Mouse (Mus musculus): ENCODE results near the gene Pgap1. TPM values are rescaled to one million over a fixed set of nuclear protein-coding genes. Genes with fewer than 3 reads are reported as not detected.

Pgap1 gene
- total and polyA plus RNA-seq, 2 experiments from 2014 or later = 26.1 to 91.4 TPM

DNA sequence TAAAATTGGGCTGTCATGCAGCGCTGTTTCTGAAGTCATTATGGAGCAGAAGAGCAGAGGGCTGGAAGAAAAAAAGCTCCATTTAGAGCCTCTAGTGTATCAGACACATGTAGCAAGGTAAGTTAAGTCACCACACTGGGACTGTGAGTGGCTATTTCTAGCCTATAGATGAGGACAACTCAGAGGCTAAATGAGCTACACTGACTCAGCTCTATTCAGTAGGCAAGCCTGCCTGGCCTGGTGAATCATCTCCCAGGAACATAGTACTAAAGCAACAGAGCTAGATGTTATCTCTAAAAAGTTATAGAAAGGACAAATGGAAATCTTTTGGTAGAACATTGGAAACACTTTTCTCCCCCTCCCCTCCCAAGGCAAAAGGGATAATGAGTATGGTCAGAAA lies 90.1 kb downstream of the Pgap1 start:
- no peaks in the 10 kb centered on the region for H3K27me3 ChIP-seq (ENCODE audit: insufficient read depth, low read length)
- no peak overlapping the region for H3K4me2 ChIP-seq (ENCODE audit: low read depth, low read length, poor library complexity, severe bottlenecking)
- no peaks in the 10 kb centered on the region for H3K36me3 ChIP-seq (ENCODE audit: insufficient read depth, low read length)
- TF ChIP-seq CTCF (IDR thresholded peaks at IDR 0.05) = no peak
- DNase-seq (ENCODE audit: low spot score) (no peak), ATAC-seq (ENCODE audit: low FRiP score) (no peak)
- 93% methylated on average over 1 of the region's 1 CpGs for whole genome bisulfite sequencing
- no peak overlapping the region for H3K4me3 ChIP-seq (ENCODE audit: low read depth, low read length)
- H3K9me3 ChIP-seq (ENCODE audit: low read length) = no peaks in the 10 kb centered on the region
- H3K9ac ChIP-seq (replicated peaks; ENCODE audit: low read length, poor library complexity, severe bottlenecking) = no peak overlapping the region
- no peak overlapping the region for H3K27ac ChIP-seq (ENCODE audit: low read depth, low read length)
- H3K4me1 ChIP-seq (ENCODE audit: insufficient read depth, low read length) = no peaks in the 10 kb centered on the region

DNA sequence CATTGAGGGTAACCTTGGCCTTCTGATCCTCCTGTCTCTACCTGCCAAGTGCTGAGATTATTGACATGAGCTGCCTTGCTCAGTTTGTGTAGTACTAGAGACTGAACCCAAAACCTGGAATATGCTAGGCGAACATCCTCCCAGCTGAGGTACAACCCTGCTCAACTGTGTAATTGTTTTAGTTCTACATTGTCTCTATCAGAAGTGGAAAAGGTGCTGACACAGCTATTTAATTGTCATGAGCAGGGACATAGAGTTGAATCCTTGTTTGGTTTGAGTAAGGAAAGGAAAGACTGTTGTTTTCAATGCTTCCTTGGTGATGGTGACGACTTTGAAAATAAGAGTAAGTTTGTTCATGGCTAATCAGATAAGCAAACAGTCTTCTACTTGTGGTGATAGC lies 105.4 kb downstream of the Pgap1 start:
- Histone ChIP-seq H3K4me1 (ENCODE audit: insufficient read depth, low read length) (no peaks in the 10 kb centered on the region), H3K4me2 (ENCODE audit: low read depth, low read length, poor library complexity, severe bottlenecking) (no peak overlapping the region), H3K27ac (ENCODE audit: low read depth, low read length) (no peak overlapping the region), H3K4me3 (ENCODE audit: low read depth, low read length) (no peak overlapping the region), H3K9ac (replicated peaks; ENCODE audit: low read length, poor library complexity, severe bottlenecking) (no peak overlapping the region), H3K36me3 (ENCODE audit: insufficient read depth, low read length) (no peaks in the 10 kb centered on the region), H3K27me3 (ENCODE audit: insufficient read depth, low read length) (no peaks in the 10 kb centered on the region), H3K9me3 (ENCODE audit: low read length) (no peaks in the 10 kb centered on the region)
- DNase-seq (ENCODE audit: low spot score) (no peak), ATAC-seq (ENCODE audit: low FRiP score) (no peak)
- no peak for TF ChIP-seq CTCF (IDR thresholded peaks at IDR 0.05)
- WGBS = 94% methylated on average over 2 of the region's 2 CpGs

DNA sequence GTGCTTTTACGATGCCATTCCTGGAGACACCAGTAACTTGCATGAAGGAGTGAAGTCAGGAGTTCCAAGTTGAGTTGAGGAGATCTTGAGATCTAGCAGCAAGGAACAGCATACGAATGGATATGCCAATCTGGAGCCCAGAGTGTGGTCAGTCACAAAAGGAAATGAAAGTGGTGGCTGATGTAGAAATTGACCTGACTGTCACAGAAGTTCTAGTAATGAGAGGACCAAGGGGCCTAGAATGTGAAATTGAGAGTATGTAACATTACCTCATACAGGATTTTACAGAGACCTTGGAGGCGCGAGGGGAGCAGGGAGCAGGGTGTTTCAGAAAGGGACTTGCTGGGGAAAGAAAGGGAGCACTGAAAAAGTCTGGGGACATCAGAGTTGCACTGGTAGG lies 108.7 kb downstream of the Pgap1 start:
- 82% methylated on average over 4 of the region's 4 CpGs for WGBS
- no peaks in the 10 kb centered on the region for H3K27me3 ChIP-seq (ENCODE audit: insufficient read depth, low read length)
- no peak overlapping the region for H3K9ac ChIP-seq (replicated peaks; ENCODE audit: low read length, poor library complexity, severe bottlenecking)
- H3K4me3 ChIP-seq (ENCODE audit: low read depth, low read length) = no peak overlapping the region
- no peaks in the 10 kb centered on the region for H3K9me3 ChIP-seq (ENCODE audit: low read length)
- H3K27ac ChIP-seq (ENCODE audit: low read depth, low read length) = no peak overlapping the region
- DNase-seq (ENCODE audit: low spot score) (no peak), ATAC-seq (ENCODE audit: low FRiP score) (no peak)
- no peaks in the 10 kb centered on the region for H3K36me3 ChIP-seq (ENCODE audit: insufficient read depth, low read length)
- no peaks in the 10 kb centered on the region for H3K4me1 ChIP-seq (ENCODE audit: insufficient read depth, low read length)
- H3K4me2 ChIP-seq (ENCODE audit: low read depth, low read length, poor library complexity, severe bottlenecking) = no peak overlapping the region
- TF ChIP-seq CTCF (IDR thresholded peaks at IDR 0.05) = no peak

DNA sequence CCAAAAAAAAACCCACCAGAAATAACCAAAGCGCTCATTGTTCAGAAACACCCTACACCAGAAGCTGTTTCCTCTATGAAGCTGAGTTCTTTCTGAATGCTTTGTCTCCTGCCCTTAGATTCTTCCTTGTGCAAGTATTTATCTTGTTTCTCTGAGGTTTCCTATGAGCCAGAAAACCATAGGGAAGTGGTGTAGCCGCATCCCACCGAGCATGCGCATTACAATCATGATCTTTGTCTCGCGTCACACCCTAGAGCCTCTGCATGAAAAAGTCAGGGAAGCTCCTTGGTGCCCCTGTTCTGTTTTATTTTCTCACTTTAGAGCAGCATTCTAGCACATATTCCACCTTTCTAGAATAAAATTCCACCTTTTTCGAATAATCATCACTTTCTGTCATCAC lies 113.8 kb downstream of the Pgap1 start:
- peak; percentile 40 for DNase-seq (ENCODE audit: low spot score)
- ATAC-seq (ENCODE audit: low FRiP score) = no peak
- H3K27ac ChIP-seq (ENCODE audit: low read depth, low read length) = no peak overlapping the region
- H3K4me1 ChIP-seq (ENCODE audit: insufficient read depth, low read length) = no peaks in the 10 kb centered on the region
- no peaks in the 10 kb centered on the region for H3K36me3 ChIP-seq (ENCODE audit: insufficient read depth, low read length)
- no peak for TF ChIP-seq CTCF (IDR thresholded peaks at IDR 0.05)
- WGBS = 49% methylated on average over 7 of the region's 7 CpGs
- H3K4me3 ChIP-seq (ENCODE audit: low read depth, low read length) = no peak overlapping the region
- H3K9me3 ChIP-seq (ENCODE audit: low read length) = no peaks in the 10 kb centered on the region
- H3K9ac ChIP-seq (replicated peaks; ENCODE audit: low read length, poor library complexity, severe bottlenecking) = no peak overlapping the region
- no peaks in the 10 kb centered on the region for H3K27me3 ChIP-seq (ENCODE audit: insufficient read depth, low read length)
- H3K4me2 ChIP-seq (ENCODE audit: low read depth, low read length, poor library complexity, severe bottlenecking) = no peak overlapping the region

DNA sequence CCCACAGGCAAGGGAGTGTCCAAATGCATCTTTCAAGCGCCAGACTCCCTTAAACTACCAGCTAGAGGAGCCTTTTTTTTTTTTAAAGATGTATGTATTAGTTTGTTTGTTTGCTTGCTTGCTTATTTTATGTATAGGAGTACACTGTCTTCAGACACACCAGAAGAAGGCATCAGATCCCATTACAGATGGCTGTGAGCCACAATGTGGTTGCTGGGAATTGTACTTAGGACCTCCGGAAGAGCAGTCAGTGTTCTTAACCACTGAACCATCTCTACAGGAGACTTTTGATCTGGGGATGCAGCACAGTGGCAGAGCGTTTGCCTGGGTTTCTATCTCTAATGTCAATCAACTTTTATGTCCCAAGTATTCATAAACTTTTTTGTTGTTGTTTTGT lies 118.4 kb downstream of the Pgap1 start:
- Histone ChIP-seq H3K4me2 (ENCODE audit: low read depth, low read length, poor library complexity, severe bottlenecking) (peak overlapping the region; percentile 64), H3K9ac (replicated peaks; ENCODE audit: low read length, poor library complexity, severe bottlenecking) (peak overlapping the region; percentile 83), H3K4me1 (ENCODE audit: insufficient read depth, low read length) (peaks cover 10% of the 10 kb centered on the region), H3K36me3 (ENCODE audit: insufficient read depth, low read length) (no peaks in the 10 kb centered on the region), H3K4me3 (ENCODE audit: low read depth, low read length) (peak overlapping the region; percentile 76), H3K9me3 (ENCODE audit: low read length) (no peaks in the 10 kb centered on the region), H3K27me3 (ENCODE audit: insufficient read depth, low read length) (no peaks in the 10 kb centered on the region), H3K27ac (ENCODE audit: low read depth, low read length) (0 out of 2 replicates have a peak overlapping the region, but pooled peaks have one; percentile 32)
- TF ChIP-seq CTCF (IDR thresholded peaks at IDR 0.05) = no peak
- 38% methylated on average over 3 of the region's 3 CpGs for WGBS
- ATAC-seq (ENCODE audit: low FRiP score) (0 out of 2 replicates have a peak, but pooled peaks have one; percentile 4), DNase-seq (ENCODE audit: low spot score) (no peak)

DNA sequence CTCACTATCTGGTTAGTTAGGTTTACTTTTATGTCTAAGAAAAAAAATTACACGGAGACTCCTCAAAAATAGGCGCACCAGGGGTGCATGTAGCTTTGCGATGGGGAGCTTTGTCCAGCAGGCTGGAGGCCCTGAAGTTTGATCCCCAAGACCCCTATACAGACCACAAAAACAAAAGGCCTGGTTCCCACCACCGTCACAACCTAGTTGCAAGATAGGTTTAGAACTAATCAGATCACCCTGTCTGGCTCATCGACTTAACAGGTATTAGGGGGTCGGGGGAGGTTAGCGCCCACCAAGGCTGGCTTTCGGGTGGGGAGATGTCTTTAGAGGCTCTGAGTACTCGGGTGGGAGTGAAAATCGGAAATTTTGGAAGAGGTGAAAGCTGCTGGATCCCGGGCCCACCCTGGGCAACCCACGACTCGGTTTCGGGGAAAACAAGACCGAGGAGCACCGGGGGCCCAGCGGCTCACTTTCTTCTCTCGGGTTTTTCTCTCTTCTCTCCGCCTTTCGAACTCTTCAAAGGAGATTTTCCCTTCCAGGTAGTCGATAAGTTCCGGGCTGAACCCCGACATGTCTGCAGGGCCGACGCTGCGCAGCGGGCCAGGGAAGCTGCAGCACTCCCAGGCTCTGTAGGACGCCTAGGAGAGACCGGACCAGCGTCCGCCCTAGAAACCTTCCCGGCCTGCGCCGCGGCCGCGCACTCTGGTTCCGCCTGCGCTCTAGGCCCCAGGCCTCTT lies 119.0 kb downstream of the Pgap1 start, which contains the start of gene Gtf3c3:
TSS of gene Gtf3c3 (minus strand) at position 632 of the 740 bp plus-strand sequence.
- no peak for TF ChIP-seq CTCF (IDR thresholded peaks at IDR 0.05)
- peaks cover 10% of the 10 kb centered on the region for H3K4me1 ChIP-seq (ENCODE audit: insufficient read depth, low read length)
- no peaks in the 10 kb centered on the region for H3K27me3 ChIP-seq (ENCODE audit: insufficient read depth, low read length)
- 0 out of 2 replicates have a peak within 1 kb of the TSS, but pooled peaks have one; percentile 32 for H3K27ac ChIP-seq (ENCODE audit: low read depth, low read length)
- WGBS = 2% methylated on average over 39 of the region's 39 CpGs
- H3K36me3 ChIP-seq (ENCODE audit: insufficient read depth, low read length) = no peaks in the 10 kb centered on the region
- DNase-seq (ENCODE audit: low spot score) (peak; percentile 88), ATAC-seq (ENCODE audit: low FRiP score) (peak; percentile 98)
- H3K9ac ChIP-seq (replicated peaks; ENCODE audit: low read length, poor library complexity, severe bottlenecking) = peak within 1 kb of the TSS; percentile 83
- H3K4me3 ChIP-seq (ENCODE audit: low read depth, low read length) = peak within 1 kb of the TSS; percentile 76
- H3K9me3 ChIP-seq (ENCODE audit: low read length) = no peaks in the 10 kb centered on the region
- H3K4me2 ChIP-seq (ENCODE audit: low read depth, low read length, poor library complexity, severe bottlenecking) = peak within 1 kb of the TSS; percentile 64

Other genes with a start within 250 kb of the Pgap1 start
- 23.2 and 31.0 TPM in 2 replicates for gene Gtf3c3, start 118.7 kb downstream of the Pgap1 start, total RNA-seq (2014; rRNA removed)
- gene Gtf3c3, start 118.7 kb downstream of the Pgap1 start, polyA plus RNA-seq (2015; fragmentation: Nextera tagmentation; extraction: Ambion mirVana) = 17.3 and 17.7 TPM in 2 replicates

All from midbrain, postnatal 0 days (tissue).